Comparison of ENCODE assay signal across 22 mouse cellular contexts in the genomic region with DNA sequence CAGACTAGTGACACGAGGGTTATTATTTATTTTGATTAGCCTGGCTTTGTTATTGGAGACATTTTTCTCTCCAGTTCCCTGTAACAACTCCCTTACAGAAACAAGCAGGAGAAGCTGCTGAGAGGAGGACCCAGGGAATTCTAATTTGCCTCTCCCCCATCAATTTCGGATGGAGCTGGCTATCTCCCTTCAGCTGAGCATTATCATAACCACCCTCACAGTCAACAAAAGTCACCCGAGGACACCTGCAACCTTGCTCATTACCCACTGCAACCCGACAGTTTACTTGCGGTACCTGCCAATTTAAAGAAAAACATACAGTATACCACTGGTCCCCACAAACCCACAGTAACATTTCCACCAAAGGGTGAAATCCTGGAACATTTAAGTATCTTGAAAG.
DNase-seq lines count a peak whose midpoint lies in the region; ATAC-seq and TF ChIP-seq lines count a peak whose summit lies in the region.
"Had no signal": no experiment of that assay in that cellular context is flagged by ENCODE, and none has a peak within 500 bp of the region (broad histone marks: within the 10 kb centered on the region; RNA-seq: fewer than 3 reads in every experiment).

No protein-coding gene starts in this region.

- H3K4me1 ChIP-seq in hindbrain, embryonic 15.5 days (replicated peaks), result peaks cover 10% of the 10 kb centered on the region; the same call in 1 of the 2 replicates
- H3K4me1 ChIP-seq in hindbrain, embryonic 16.5 days (ENCODE audit: control insufficient read depth, insufficient read depth, low read depth, low read length), result 0 out of 2 replicates have a peak, but pooled peaks cover 2% of the 10 kb centered on the region
- H3K4me1 ChIP-seq in neural tube, embryonic 12.5 days, result no peaks in the 10 kb centered on the region
- peaks cover 15% of the 10 kb centered on the region for H3K4me1 ChIP-seq in midbrain, embryonic 15.5 days
- no peaks in the 10 kb centered on the region for H3K4me1 ChIP-seq in neural tube, embryonic 15.5 days
- H3K4me1 ChIP-seq: embryonic facial prominence, embryonic 15.5 days; heart, embryonic 15.5 days had no signal

- no peak overlapping the region for H3K9ac ChIP-seq in hindbrain, embryonic 15.5 days
- no peak overlapping the region for H3K9ac ChIP-seq in hindbrain, embryonic 16.5 days (ENCODE audit: low read depth, low read length)
- no peak overlapping the region for H3K9ac ChIP-seq in neural tube, embryonic 12.5 days
- no peak overlapping the region for H3K9ac ChIP-seq in midbrain, embryonic 15.5 days
- H3K9ac ChIP-seq in neural tube, embryonic 15.5 days (replicated peaks), result no peak overlapping the region
- H3K9ac ChIP-seq: embryonic facial prominence, embryonic 15.5 days; heart, embryonic 15.5 days; hindbrain, embryonic 13.5 days had no signal

- ATAC-seq in hindbrain, embryonic 15.5 days (ENCODE audit: low FRiP score, low read depth), result peak; percentile 15; the same call in 1 of the 2 replicates
- no peak for ATAC-seq in hindbrain, embryonic 16.5 days
- peak; percentile 25; the same call in 1 of the 2 replicates for ATAC-seq in neural tube, embryonic 12.5 days (ENCODE audit: low FRiP score, low read depth)
- ATAC-seq in midbrain, embryonic 15.5 days (replicated peaks), result peak; percentile 74
- ATAC-seq in neural tube, embryonic 15.5 days (ENCODE audit: low FRiP score), result peak; percentile 24; the same call in 1 of the 2 replicates
- ATAC-seq: activated CD4-positive, CD25-positive, alpha-beta regulatory T cell, adult 4 months had no signal

- H3K4me2 ChIP-seq in hindbrain, embryonic 15.5 days, result no peak overlapping the region
- no peak overlapping the region for H3K4me2 ChIP-seq in hindbrain, embryonic 16.5 days (ENCODE audit: low read length)
- no peak overlapping the region for H3K4me2 ChIP-seq in neural tube, embryonic 12.5 days (replicated peaks)
- no peak overlapping the region for H3K4me2 ChIP-seq in midbrain, embryonic 15.5 days
- no peak overlapping the region for H3K4me2 ChIP-seq in neural tube, embryonic 15.5 days
- H3K4me2 ChIP-seq: embryonic facial prominence, embryonic 15.5 days; heart, embryonic 11.5 days; heart, embryonic 15.5 days; hindbrain, embryonic 13.5 days had no signal

- no peak for DNase-seq in neural tube, embryonic 10.5 days (ENCODE audit: extremely low spot score, low spot score)
- no peak for DNase-seq in gastrocnemius, adult 2 months
- DNase-seq in yolk sac, embryonic 10.5 days (ENCODE audit: low spot score), result no peak
- DNase-seq: adrenal gland, adult 2 months; adrenal gland, postnatal 36 days; cerebellum, adult 8-10 months; cerebellum, postnatal 14 days; gastrocnemius, postnatal 14 days; heart, adult 2 months; heart, postnatal 14 days had no signal

- no peak for TF ChIP-seq CTCF in gastrocnemius, adult 2 months (IDR thresholded peaks at IDR 0.05)

- 44% methylated on average over 5 of the region's 5 CpGs for whole genome bisulfite sequencing in hindbrain, embryonic 15.5 days
- WGBS in hindbrain, embryonic 16.5 days, result 49% methylated on average over 5 of the region's 5 CpGs
- WGBS in neural tube, embryonic 12.5 days, result 60% methylated on average over 5 of the region's 5 CpGs
- 21% methylated on average over 5 of the region's 5 CpGs for WGBS in midbrain, embryonic 15.5 days
- WGBS in neural tube, embryonic 15.5 days, result 49% methylated on average over 5 of the region's 5 CpGs

- H3K36me3 ChIP-seq in hindbrain, embryonic 15.5 days, result no peaks in the 10 kb centered on the region
- no peaks in the 10 kb centered on the region for H3K36me3 ChIP-seq in hindbrain, embryonic 16.5 days (ENCODE audit: control insufficient read depth, insufficient read depth, low read length)
- no peaks in the 10 kb centered on the region for H3K36me3 ChIP-seq in neural tube, embryonic 12.5 days
- H3K36me3 ChIP-seq in midbrain, embryonic 15.5 days (replicated peaks), result no peaks in the 10 kb centered on the region
- no peaks in the 10 kb centered on the region for H3K36me3 ChIP-seq in neural tube, embryonic 15.5 days
- H3K36me3 ChIP-seq: embryonic facial prominence, embryonic 15.5 days; forebrain, embryonic 10.5 days; heart, embryonic 15.5 days; hindbrain, embryonic 13.5 days had no signal

- H3K9me3 ChIP-seq in hindbrain, embryonic 15.5 days, result no peaks in the 10 kb centered on the region
- H3K9me3 ChIP-seq in hindbrain, embryonic 16.5 days (ENCODE audit: control insufficient read depth, low read length), result no peaks in the 10 kb centered on the region
- H3K9me3 ChIP-seq in neural tube, embryonic 12.5 days, result no peaks in the 10 kb centered on the region
- no peaks in the 10 kb centered on the region for H3K9me3 ChIP-seq in midbrain, embryonic 15.5 days
- H3K9me3 ChIP-seq in neural tube, embryonic 15.5 days (replicated peaks), result no peaks in the 10 kb centered on the region
- H3K9me3 ChIP-seq: embryonic facial prominence, embryonic 15.5 days; forebrain, embryonic 10.5 days; heart, embryonic 15.5 days; hindbrain, embryonic 13.5 days had no signal

- no peak overlapping the region for H3K27ac ChIP-seq in hindbrain, embryonic 15.5 days (replicated peaks)
- H3K27ac ChIP-seq in hindbrain, embryonic 16.5 days (ENCODE audit: low read depth, low read length), result no peak overlapping the region
- H3K27ac ChIP-seq in neural tube, embryonic 12.5 days, result no peak overlapping the region
- peak overlapping the region; percentile 62 for H3K27ac ChIP-seq in midbrain, embryonic 15.5 days
- H3K27ac ChIP-seq in neural tube, embryonic 15.5 days (replicated peaks), result no peak overlapping the region
- no peak overlapping the region for H3K27ac ChIP-seq in gastrocnemius, adult 2 months
- H3K27ac ChIP-seq: embryonic facial prominence, embryonic 15.5 days; forebrain, embryonic 10.5 days; heart, adult 2 months; heart, embryonic 15.5 days; hindbrain, embryonic 13.5 days had no signal

- intact Hi-C loops in gastrocnemius, adult 2 months (cut with DNase I), result no loop called here

- no peak overlapping the region for H3K4me3 ChIP-seq in hindbrain, embryonic 15.5 days
- H3K4me3 ChIP-seq in hindbrain, embryonic 16.5 days (ENCODE audit: low read length), result no peak overlapping the region
- H3K4me3 ChIP-seq in neural tube, embryonic 12.5 days, result no peak overlapping the region
- no peak overlapping the region for H3K4me3 ChIP-seq in midbrain, embryonic 15.5 days
- H3K4me3 ChIP-seq in neural tube, embryonic 15.5 days (replicated peaks), result no peak overlapping the region
- H3K4me3 ChIP-seq in gastrocnemius, adult 2 months, result no peak overlapping the region
- H3K4me3 ChIP-seq: embryonic facial prominence, embryonic 15.5 days; erythroblast, embryonic 14.5 days; forebrain, embryonic 10.5 days; heart, adult 2 months; heart, embryonic 15.5 days; hindbrain, embryonic 13.5 days had no signal

- no peaks in the 10 kb centered on the region for H3K27me3 ChIP-seq in hindbrain, embryonic 15.5 days
- no peaks in the 10 kb centered on the region; the same call in 1 of the 2 replicates for H3K27me3 ChIP-seq in hindbrain, embryonic 16.5 days (replicated peaks; ENCODE audit: control insufficient read depth, insufficient read depth, low read length)
- H3K27me3 ChIP-seq in neural tube, embryonic 12.5 days (replicated peaks), result no peaks in the 10 kb centered on the region
- H3K27me3 ChIP-seq in midbrain, embryonic 15.5 days (replicated peaks), result no peaks in the 10 kb centered on the region
- H3K27me3 ChIP-seq in neural tube, embryonic 15.5 days (replicated peaks), result no peaks in the 10 kb centered on the region
- H3K27me3 ChIP-seq: embryonic facial prominence, embryonic 15.5 days; heart, embryonic 15.5 days; hindbrain, embryonic 13.5 days had no signal
